Mouse (Mus musculus) bone marrow, adult 2 months (tissue): ENCODE data around the gene Mboat2.

ENCODE experiments used
- CTCF ChIP-seq: fragments of 200-500 bp; IDR thresholded peaks from 2 replicates; pipeline ENCODE4 v1.5.1; 2011; ENCODE audit warnings: low read length, control low read depth; ENCODE audit not compliant: control insufficient read depth, insufficient read depth
- POLR2A ChIP-seq: fragments of 200-500 bp; IDR thresholded peaks from 2 replicates; pipeline ENCODE4 v1.6.1; 2011; ENCODE audit warnings: low read depth, mild to moderate bottlenecking, control low read depth, low read length, borderline replicate concordance; ENCODE audit not compliant: control insufficient read depth

DNA sequence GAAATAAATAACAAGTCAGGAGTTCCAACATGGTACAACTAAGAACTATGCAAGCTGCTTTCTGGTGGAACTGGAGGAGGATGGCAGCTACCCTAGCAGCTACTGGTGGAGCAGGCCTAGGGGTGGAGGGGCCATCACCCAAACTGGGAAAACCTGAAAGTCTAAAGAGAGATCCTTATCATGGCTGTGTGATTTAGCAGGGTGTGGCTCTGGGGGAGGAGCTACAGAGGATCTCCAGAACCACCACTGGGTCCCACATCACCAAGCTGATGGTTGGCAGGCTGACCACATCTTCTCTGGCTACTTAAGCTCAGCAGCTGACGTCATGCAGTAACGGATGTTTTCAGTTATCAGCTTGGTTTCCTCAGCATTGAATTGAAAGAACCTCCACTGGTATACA lies 7.8 kb upstream of the Mboat2 start:
- TF ChIP-seq CTCF: no peak
- no peak for TF ChIP-seq POLR2A
